Mouse (Mus musculus): ENCODE results near the gene Thbs3. TPM values are rescaled to one million over a fixed set of nuclear protein-coding genes. Genes with fewer than 3 reads are reported as not detected.
A peak's percentile ranks its signal among the peaks of the same experiment; 100 is the strongest.

The Thbs3 gene
- polyA plus RNA-seq, 1 experiment from 2014 or later, result 82.2 TPM

- DNase-seq (ENCODE audit: low spot score), result no peak
- Histone ChIP-seq H3K36me3 (peaks cover 24% of the 10 kb centered on the region), H3K9me3 (replicated peaks) (no peaks in the 10 kb centered on the region), H3K27ac (replicated peaks) (peak overlapping the region; percentile 93), H3K4me3 (peak overlapping the region; percentile 86), H3K27me3 (ENCODE audit: low read depth, poor library complexity, severe bottlenecking) (peaks cover 52% of the 10 kb centered on the region), H3K4me1 (peaks cover 75% of the 10 kb centered on the region)
- 94% methylated on average over 4 of the region's 4 CpGs for WGBS
Observed at GRCm38 (mm10) chr3:89247466-89247865, 32.5 kb downstream of the Thbs3 start.

GRCm38 (mm10) chr3:89250435-89251040 lies 35.6 kb downstream of the Thbs3 start:
- 22% methylated on average over 7 of the region's 7 CpGs for WGBS

GRCm38 (mm10) chr3:89251365-89251895 lies 36.5 kb downstream of the Thbs3 start:
- peak; percentile 51 for DNase-seq (ENCODE audit: low spot score)
- no peaks in the 10 kb centered on the region for H3K9me3 ChIP-seq (replicated peaks)
- WGBS, result 6% methylated on average over 17 of the region's 17 CpGs
- peaks cover 24% of the 10 kb centered on the region for H3K36me3 ChIP-seq
- peaks cover 30% of the 10 kb centered on the region for H3K27me3 ChIP-seq (ENCODE audit: low read depth, poor library complexity, severe bottlenecking)
- H3K27ac ChIP-seq (replicated peaks), result peak overlapping the region; percentile 35; the same call in 1 of the 2 replicates
- H3K4me1 ChIP-seq, result peaks cover 42% of the 10 kb centered on the region
- peak overlapping the region; percentile 34 for H3K4me3 ChIP-seq

More at GRCm38 (mm10) chr3:89250435-89251040, 35.6 kb downstream of the Thbs3 start:
- Histone ChIP-seq H3K4me3 (no peak overlapping the region), H3K36me3 (peaks cover 24% of the 10 kb centered on the region), H3K9me3 (replicated peaks) (no peaks in the 10 kb centered on the region), H3K27ac (replicated peaks) (peak overlapping the region; percentile 35; the same call in 1 of the 2 replicates), H3K27me3 (ENCODE audit: low read depth, poor library complexity, severe bottlenecking) (peaks cover 35% of the 10 kb centered on the region), H3K4me1 (peaks cover 51% of the 10 kb centered on the region)
- peak; percentile 28 for DNase-seq (ENCODE audit: low spot score)

- Histone ChIP-seq H3K27me3 (ENCODE audit: low read depth, poor library complexity, severe bottlenecking) (peaks cover 39% of the 10 kb centered on the region), H3K4me1 (peaks cover 24% of the 10 kb centered on the region), H3K9me3 (replicated peaks) (no peaks in the 10 kb centered on the region), H3K27ac (replicated peaks) (no peak overlapping the region), H3K4me3 (no peak overlapping the region), H3K36me3 (no peaks in the 10 kb centered on the region)
- DNase-seq (ENCODE audit: low spot score), result no peak
- 87% methylated on average over 5 of the region's 5 CpGs for WGBS
Observed at GRCm38 (mm10) chr3:89254994-89255393, 40.0 kb downstream of the Thbs3 start.

- DNase-seq (ENCODE audit: low spot score), result no peak
Observed at GRCm38 (mm10) chr3:89256177-89256576, 41.2 kb downstream of the Thbs3 start.

GRCm38 (mm10) chr3:89259076-89259475 lies 44.1 kb downstream of the Thbs3 start, which contains the start of gene Dpm3:
Gene Dpm3 (plus strand): TSS chr3:89259358.
- DNase-seq (ENCODE audit: low spot score), result no peak
- Histone ChIP-seq H3K9me3 (replicated peaks) (no peaks in the 10 kb centered on the region), H3K4me3 (no peak within 1 kb of the TSS), H3K4me1 (peaks cover 8% of the 10 kb centered on the region), H3K27ac (replicated peaks) (no peak within 1 kb of the TSS), H3K36me3 (no peaks in the 10 kb centered on the region), H3K27me3 (ENCODE audit: low read depth, poor library complexity, severe bottlenecking) (peaks cover 15% of the 10 kb centered on the region)
- 73% methylated on average over 7 of the region's 7 CpGs for WGBS

More at GRCm38 (mm10) chr3:89256177-89256576, 41.2 kb downstream of the Thbs3 start:
- H3K36me3 ChIP-seq, result no peaks in the 10 kb centered on the region
- 83% methylated on average over 5 of the region's 5 CpGs for WGBS
- H3K4me3 ChIP-seq, result no peak overlapping the region
- H3K9me3 ChIP-seq (replicated peaks), result no peaks in the 10 kb centered on the region
- H3K27me3 ChIP-seq (ENCODE audit: low read depth, poor library complexity, severe bottlenecking), result peaks cover 35% of the 10 kb centered on the region
- H3K4me1 ChIP-seq, result peaks cover 20% of the 10 kb centered on the region
- no peak overlapping the region for H3K27ac ChIP-seq (replicated peaks)

- Histone ChIP-seq H3K27ac (replicated peaks) (no peak overlapping the region), H3K36me3 (no peaks in the 10 kb centered on the region), H3K4me1 (peaks cover 8% of the 10 kb centered on the region), H3K4me3 (no peak overlapping the region), H3K9me3 (replicated peaks) (no peaks in the 10 kb centered on the region), H3K27me3 (ENCODE audit: low read depth, poor library complexity, severe bottlenecking) (peaks cover 15% of the 10 kb centered on the region)
- DNase-seq (ENCODE audit: low spot score), result no peak
- WGBS, result 72% methylated on average over 3 of the region's 3 CpGs
Observed at GRCm38 (mm10) chr3:89260211-89260610, 45.2 kb downstream of the Thbs3 start.

GRCm38 (mm10) chr3:89262417-89262816 lies 47.4 kb downstream of the Thbs3 start:
- no peak overlapping the region for H3K4me3 ChIP-seq
- no peak for DNase-seq (ENCODE audit: low spot score)

GRCm38 (mm10) chr3:89266439-89266893 lies 51.5 kb downstream of the Thbs3 start:
- under 1% methylated on average over 20 of the region's 20 CpGs for WGBS
- DNase-seq (ENCODE audit: low spot score), result peak; percentile 80
- no peaks in the 10 kb centered on the region for H3K9me3 ChIP-seq (replicated peaks)
- H3K27ac ChIP-seq (replicated peaks), result peak overlapping the region; percentile 83
- peaks cover 5% of the 10 kb centered on the region; the same call in 1 of the 2 replicates for H3K36me3 ChIP-seq
- peak overlapping the region; percentile 70 for H3K4me3 ChIP-seq
- H3K4me1 ChIP-seq, result peaks cover 45% of the 10 kb centered on the region
- H3K27me3 ChIP-seq (ENCODE audit: low read depth, poor library complexity, severe bottlenecking), result peaks cover 29% of the 10 kb centered on the region

More at GRCm38 (mm10) chr3:89262417-89262816, 47.4 kb downstream of the Thbs3 start:
- 78% methylated on average over 10 of the region's 10 CpGs for WGBS
- Histone ChIP-seq H3K27ac (replicated peaks) (no peak overlapping the region), H3K36me3 (no peaks in the 10 kb centered on the region), H3K27me3 (ENCODE audit: low read depth, poor library complexity, severe bottlenecking) (peaks cover 15% of the 10 kb centered on the region), H3K4me1 (peaks cover 20% of the 10 kb centered on the region), H3K9me3 (replicated peaks) (no peaks in the 10 kb centered on the region)

GRCm38 (mm10) chr3:89268916-89269315 lies 53.9 kb downstream of the Thbs3 start:
- 51% methylated on average over 8 of the region's 8 CpGs for WGBS
- peaks cover 42% of the 10 kb centered on the region for H3K27me3 ChIP-seq (ENCODE audit: low read depth, poor library complexity, severe bottlenecking)
- H3K4me3 ChIP-seq, result peak overlapping the region; percentile 23; the same call in 1 of the 2 replicates
- H3K4me1 ChIP-seq, result peaks cover 45% of the 10 kb centered on the region
- H3K9me3 ChIP-seq (replicated peaks), result no peaks in the 10 kb centered on the region
- peaks cover 5% of the 10 kb centered on the region; the same call in 1 of the 2 replicates for H3K36me3 ChIP-seq
- DNase-seq (ENCODE audit: low spot score), result no peak
- H3K27ac ChIP-seq (replicated peaks), result no peak overlapping the region

- DNase-seq (ENCODE audit: low spot score), result peak; percentile 78
- Histone ChIP-seq H3K9me3 (replicated peaks) (no peaks in the 10 kb centered on the region), H3K4me3 (peak within 1 kb of the TSS; percentile 66), H3K27ac (replicated peaks) (peak within 1 kb of the TSS; percentile 86), H3K36me3 (peaks cover 5% of the 10 kb centered on the region; the same call in 1 of the 2 replicates), H3K4me1 (peaks cover 45% of the 10 kb centered on the region), H3K27me3 (ENCODE audit: low read depth, poor library complexity, severe bottlenecking) (peaks cover 42% of the 10 kb centered on the region)
- 6% methylated on average over 39 of the region's 39 CpGs for WGBS
Observed at GRCm38 (mm10) chr3:89270051-89270755, 55.2 kb downstream of the Thbs3 start, which contains the start of gene Slc50a1. Gene Slc50a1 (minus strand): TSS chr3:89270570.

GRCm38 (mm10) chr3:89270891-89271290 lies 55.9 kb downstream of the Thbs3 start:
- Histone ChIP-seq H3K36me3 (peaks cover 5% of the 10 kb centered on the region; the same call in 1 of the 2 replicates), H3K27me3 (ENCODE audit: low read depth, poor library complexity, severe bottlenecking) (peaks cover 46% of the 10 kb centered on the region), H3K9me3 (replicated peaks) (no peaks in the 10 kb centered on the region), H3K4me1 (peaks cover 44% of the 10 kb centered on the region), H3K27ac (replicated peaks) (peak overlapping the region; percentile 86), H3K4me3 (peak overlapping the region; percentile 66)
- no peak for DNase-seq (ENCODE audit: low spot score)
- 72% methylated on average over 6 of the region's 6 CpGs for WGBS
